Mouse (Mus musculus) stomach, postnatal 0 days (tissue): ENCODE measurements around the gene Ubl3.

Experiments
- CTCF ChIP-seq: IDR thresholded peaks from 2 replicates; pipeline ENCODE4 v1.5.1; 2016; ENCODE audit warnings: antibody characterized with exemption, low read depth, mild to moderate bottlenecking, moderate library complexity
- EP300 ChIP-seq: optimal IDR thresholded peaks from 2 replicates; pipeline ENCODE3; 2016; ENCODE audit warnings: antibody characterized with exemption

- TF ChIP-seq CTCF (no peak), EP300 (no peak)
These were observed 839 bp downstream of the Ubl3 start for GRCm38 (mm10) chr5:148551764-148552136.
